Mouse (Mus musculus) C2C12 (cell line): ENCODE measurements around the gene Etnppl.

Source experiments
- CEBPB ChIP-seq: IDR thresholded peaks from one replicate; pipeline ENCODE4 v1.6.1; 2011; ENCODE audit warnings: low read depth, mild to moderate bottlenecking, control low read depth, moderate library complexity
- CTCF ChIP-seq: IDR thresholded peaks from one replicate; pipeline ENCODE4 v1.5.1; 2011; ENCODE audit not compliant: control insufficient read depth, insufficient read depth, insufficient read length
- MYOD1 ChIP-seq: IDR thresholded peaks from one replicate; pipeline ENCODE4 v1.6.1; 2011; ENCODE audit warnings: low read depth; ENCODE audit not compliant: control insufficient read depth, insufficient read length

DNA sequence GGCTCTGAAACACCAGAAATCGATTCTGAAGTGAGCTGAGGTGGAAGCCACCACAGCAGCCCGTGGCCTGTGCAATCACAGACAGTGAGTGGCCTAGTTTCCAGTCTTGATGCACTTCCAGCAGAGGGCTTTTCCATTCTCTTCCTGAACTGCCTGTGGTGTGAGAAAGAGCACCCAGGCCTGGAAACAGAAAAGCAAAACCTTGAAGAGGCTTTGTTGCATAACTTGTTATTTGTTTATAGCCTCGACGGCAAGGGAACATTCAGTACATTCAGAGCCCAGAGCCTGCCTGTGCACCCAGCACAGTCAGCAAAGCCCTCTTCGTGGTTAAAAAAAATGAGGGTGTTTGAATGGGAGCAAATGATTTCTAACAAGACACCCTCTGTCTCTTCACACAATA, 16.6 kb downstream of the Etnppl start:
- no peak for TF ChIP-seq CEBPB
- TF ChIP-seq MYOD1 = no peak
- no peak for TF ChIP-seq CTCF
